Mouse (Mus musculus) embryonic facial prominence, embryonic 10.5 days (tissue): ENCODE data around the gene Elp5. TPM values are rescaled to one million over a fixed set of nuclear protein-coding genes. Genes with fewer than 3 reads are reported as not detected.

Source experiments
- DNase-seq: peaks from one replicate; pipeline ENCODE4 v3.0.0-alpha.2; 2017; ENCODE audit warnings: low spot score
- H3K27ac ChIP-seq: fragments of 300-500 bp; sonication (generic); replicated peaks from 2 replicates; pipeline ENCODE4 v1.5.1; 2016; ENCODE audit warnings: mild to moderate bottlenecking
- H3K27me3 ChIP-seq: fragments of 300-500 bp; sonication (generic); replicated peaks from 2 replicates; pipeline ENCODE4 v1.6.1; 2016; ENCODE audit warnings: low read depth, mild to moderate bottlenecking; ENCODE audit not compliant: poor library complexity, severe bottlenecking
- H3K36me3 ChIP-seq: fragments of 300-500 bp; sonication (generic); replicated peaks from 2 replicates; pipeline ENCODE4 v1.6.1; 2016; ENCODE audit warnings: mild to moderate bottlenecking, moderate library complexity
- H3K4me1 ChIP-seq: fragments of 300-500 bp; sonication (generic); 2 replicates; pipeline ENCODE4 v1.6.1; 2016
- H3K4me3 ChIP-seq: fragments of 300-500 bp; sonication (generic); 2 replicates; pipeline ENCODE4 v1.5.1; 2016; ENCODE audit warnings: mild to moderate bottlenecking, moderate library complexity
- H3K9me3 ChIP-seq: fragments of 300-500 bp; sonication (generic); 2 replicates; pipeline ENCODE4 v1.6.1; 2016; ENCODE audit warnings: mild to moderate bottlenecking
- WGBS: fragments of 180-500 bp; shearing (Covaris S2); methylation state at CpG from one replicate; pipeline ENCODE4 v1.1.7; 2016; 5-methylcytosine and 5-hydroxymethylcytosine counted together
- polyA plus RNA-seq: library from polyadenylated mRNA; unstranded; fragments of >200 nt; fragmentation: Nextera tagmentation; extraction: Ambion mirVana; gene quantifications from 2 replicates; pipeline ENCODE4 v1.2.1, GENCODE M21; 2016

Elp5 gene
- polyA plus RNA-seq, 1 experiment from 2014 or later, result 157 TPM

- Histone ChIP-seq H3K27me3 (no peaks in the 10 kb centered on the region), H3K27ac (peak within 1 kb of the TSS; percentile 97), H3K36me3 (peaks cover 47% of the 10 kb centered on the region), H3K4me1 (peaks cover 40% of the 10 kb centered on the region), H3K4me3 (peak within 1 kb of the TSS; percentile 99), H3K9me3 (no peaks in the 10 kb centered on the region)
- whole genome bisulfite sequencing, result under 1% methylated on average over 36 of the region's 36 CpGs
- peak; percentile 99 for DNase-seq
These were observed 13.2 kb upstream of the Elp5 start, which contains the start of gene Phf23 for GRCm38 (mm10) chr11:69995391-69995960. TSS of gene Phf23 (plus strand) at chr11:69995777.

- Histone ChIP-seq H3K27ac (no peak overlapping the region), H3K27me3 (no peaks in the 10 kb centered on the region), H3K4me3 (peak overlapping the region; percentile 99), H3K36me3 (peaks cover 50% of the 10 kb centered on the region), H3K9me3 (no peaks in the 10 kb centered on the region), H3K4me1 (peaks cover 40% of the 10 kb centered on the region)
- DNase-seq, result no peak
- 83% methylated on average over 11 of the region's 11 CpGs for WGBS
These were observed 12.2 kb upstream of the Elp5 start for GRCm38 (mm10) chr11:69994401-69995090.

- peaks cover 50% of the 10 kb centered on the region for H3K36me3 ChIP-seq
- H3K4me1 ChIP-seq, result peaks cover 34% of the 10 kb centered on the region
- H3K27me3 ChIP-seq, result no peaks in the 10 kb centered on the region
- peak overlapping the region; percentile 71 for H3K4me3 ChIP-seq
- DNase-seq, result no peak
- H3K9me3 ChIP-seq, result no peaks in the 10 kb centered on the region
- no peak overlapping the region for H3K27ac ChIP-seq
- WGBS, result 88% methylated on average over 3 of the region's 3 CpGs
These were observed 10.6 kb upstream of the Elp5 start for GRCm38 (mm10) chr11:69992932-69993331.

- Histone ChIP-seq H3K36me3 (peaks cover 51% of the 10 kb centered on the region), H3K4me1 (peaks cover 28% of the 10 kb centered on the region), H3K27ac (no peak overlapping the region), H3K9me3 (no peaks in the 10 kb centered on the region), H3K27me3 (no peaks in the 10 kb centered on the region), H3K4me3 (peak overlapping the region; percentile 71)
- DNase-seq, result no peak
- WGBS, result 87% methylated on average over 10 of the region's 10 CpGs
These were observed 10.1 kb upstream of the Elp5 start for GRCm38 (mm10) chr11:69992396-69992795.

GRCm38 (mm10) chr11:69991711-69992110, 9.4 kb upstream of the Elp5 start:
- H3K9me3 ChIP-seq, result no peaks in the 10 kb centered on the region
- peak overlapping the region; percentile 71 for H3K4me3 ChIP-seq
- no peak for DNase-seq
- H3K4me1 ChIP-seq, result peaks cover 25% of the 10 kb centered on the region
- peak overlapping the region; percentile 90 for H3K27ac ChIP-seq
- H3K27me3 ChIP-seq, result no peaks in the 10 kb centered on the region
- under 1% methylated on average over 15 of the region's 15 CpGs for WGBS
- H3K36me3 ChIP-seq, result peaks cover 57% of the 10 kb centered on the region

- no peaks in the 10 kb centered on the region for H3K27me3 ChIP-seq
- H3K36me3 ChIP-seq, result peaks cover 64% of the 10 kb centered on the region
- WGBS, result under 1% methylated on average over 40 of the region's 40 CpGs
- H3K4me1 ChIP-seq, result peaks cover 25% of the 10 kb centered on the region
- peak; percentile 96 for DNase-seq
- H3K9me3 ChIP-seq, result no peaks in the 10 kb centered on the region
- H3K27ac ChIP-seq, result peak within 1 kb of the TSS; percentile 90
- H3K4me3 ChIP-seq, result peak within 1 kb of the TSS; percentile 71
These were observed 8.8 kb upstream of the Elp5 start, which contains the start of gene Gabarap for GRCm38 (mm10) chr11:69990850-69991691. TSS of gene Gabarap (plus strand) at chr11:69991143.

- Histone ChIP-seq H3K27ac (no peak overlapping the region), H3K4me3 (no peak overlapping the region), H3K27me3 (no peaks in the 10 kb centered on the region), H3K9me3 (no peaks in the 10 kb centered on the region), H3K4me1 (peaks cover 24% of the 10 kb centered on the region), H3K36me3 (peaks cover 75% of the 10 kb centered on the region)
- no peak for DNase-seq
- WGBS, result 89% methylated on average over 8 of the region's 8 CpGs
These were observed 7.6 kb upstream of the Elp5 start for GRCm38 (mm10) chr11:69989949-69990348.

GRCm38 (mm10) chr11:69984431-69984830, 2.1 kb upstream of the Elp5 start:
- Histone ChIP-seq H3K4me3 (peak overlapping the region; percentile 27), H3K9me3 (no peaks in the 10 kb centered on the region), H3K27me3 (no peaks in the 10 kb centered on the region), H3K4me1 (peaks cover 25% of the 10 kb centered on the region), H3K36me3 (peaks cover 67% of the 10 kb centered on the region), H3K27ac (no peak overlapping the region)
- DNase-seq, result no peak
- WGBS, result 93% methylated on average over 8 of the region's 8 CpGs

GRCm38 (mm10) chr11:69983377-69983776, 1.1 kb upstream of the Elp5 start:
- DNase-seq, result no peak
- Histone ChIP-seq H3K36me3 (peaks cover 62% of the 10 kb centered on the region), H3K9me3 (no peaks in the 10 kb centered on the region), H3K4me1 (peaks cover 32% of the 10 kb centered on the region), H3K4me3 (peak overlapping the region; percentile 84), H3K27ac (peak overlapping the region; percentile 99), H3K27me3 (no peaks in the 10 kb centered on the region)
- WGBS, result 88% methylated on average over 4 of the region's 4 CpGs

GRCm38 (mm10) chr11:69982877-69983276, 560 bp upstream of the Elp5 start:
- Histone ChIP-seq H3K4me1 (peaks cover 32% of the 10 kb centered on the region), H3K27ac (peak overlapping the region; percentile 99), H3K4me3 (peak overlapping the region; percentile 84), H3K27me3 (no peaks in the 10 kb centered on the region), H3K36me3 (peaks cover 62% of the 10 kb centered on the region), H3K9me3 (no peaks in the 10 kb centered on the region)
- DNase-seq, result no peak
- 33% methylated on average over 5 of the region's 5 CpGs for WGBS

GRCm38 (mm10) chr11:69981141-69981762, 1.1 kb downstream of the Elp5 start, which contains the start of gene Ctdnep1:
TSS of gene Ctdnep1 (plus strand) at chr11:69981156.
- DNase-seq, result no peak
- no peaks in the 10 kb centered on the region for H3K27me3 ChIP-seq
- peak within 1 kb of the TSS; percentile 99 for H3K27ac ChIP-seq
- no peaks in the 10 kb centered on the region for H3K9me3 ChIP-seq
- peak within 1 kb of the TSS; percentile 84 for H3K4me3 ChIP-seq
- peaks cover 32% of the 10 kb centered on the region for H3K4me1 ChIP-seq
- under 1% methylated on average over 43 of the region's 43 CpGs for WGBS
- H3K36me3 ChIP-seq, result peaks cover 62% of the 10 kb centered on the region
